Mouse (Mus musculus) regulatory T cell (primary cell): Measurements from ENCODE around the gene Hdac11.

Experiments used
- in situ Hi-C: fragments of 300-600 bp; cut with MboI, MseI; formaldehyde crosslinking; loops from one replicate; pipeline ENCODE4 v1.15.1; 2025; ENCODE audit warnings: high pct_unique_total_duplicates

The Hdac11 gene

DNA sequence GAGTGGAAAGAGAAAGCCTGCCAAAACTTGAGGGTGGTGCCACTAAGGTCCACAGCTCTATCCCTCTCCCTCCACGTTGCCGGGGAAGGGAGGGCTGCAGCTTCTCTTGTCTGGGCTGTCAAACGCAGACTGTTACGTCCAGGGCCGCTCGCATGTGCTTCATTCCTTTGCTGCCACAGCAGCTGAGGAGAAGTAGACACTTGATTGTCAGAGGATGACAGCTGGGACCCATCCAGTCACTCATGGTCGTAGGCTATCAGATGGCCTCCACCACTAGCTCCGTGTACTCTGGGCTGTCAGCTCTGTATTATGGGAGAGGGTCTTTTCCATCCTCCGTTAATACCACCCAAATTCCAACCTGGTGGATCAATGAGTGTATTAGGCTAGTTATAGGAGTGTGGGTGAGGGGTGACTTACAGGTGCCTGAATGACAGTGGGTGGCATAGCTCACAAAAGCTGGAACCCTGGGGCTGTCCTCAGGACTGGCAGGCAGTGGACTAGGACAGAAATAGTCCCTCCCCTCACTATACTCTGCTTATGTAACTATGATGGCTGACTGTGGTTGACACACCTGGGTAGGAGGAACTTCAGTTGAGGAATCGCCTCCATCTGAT is 19.0 kb upstream of the Hdac11 start:
- in situ Hi-C loops = no loop called here

DNA sequence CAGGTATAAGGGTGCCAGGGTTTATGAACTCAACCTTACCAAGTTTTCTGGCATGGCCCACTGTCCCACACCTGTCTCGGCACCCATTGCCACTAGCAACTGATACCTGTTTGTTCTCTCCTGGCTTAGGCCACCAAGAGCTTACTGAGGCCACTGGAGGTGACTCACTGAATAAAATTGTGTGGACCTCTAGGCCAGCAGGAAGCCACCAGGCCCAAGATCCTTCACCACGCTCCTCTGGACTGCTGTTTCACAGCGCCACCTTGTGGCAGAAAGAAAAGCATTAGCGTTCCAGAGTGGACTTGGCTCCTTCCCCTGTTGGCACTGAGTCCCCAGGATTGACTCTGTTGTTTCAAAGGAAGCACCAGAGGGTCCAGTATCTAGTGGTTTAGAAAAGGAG is 16.6 kb upstream of the Hdac11 start:
- in situ Hi-C loops = loop anchor here (5.0 kb wide), 1 partner anchor 43 kb away; no protein-coding TSS in a partner anchor

DNA sequence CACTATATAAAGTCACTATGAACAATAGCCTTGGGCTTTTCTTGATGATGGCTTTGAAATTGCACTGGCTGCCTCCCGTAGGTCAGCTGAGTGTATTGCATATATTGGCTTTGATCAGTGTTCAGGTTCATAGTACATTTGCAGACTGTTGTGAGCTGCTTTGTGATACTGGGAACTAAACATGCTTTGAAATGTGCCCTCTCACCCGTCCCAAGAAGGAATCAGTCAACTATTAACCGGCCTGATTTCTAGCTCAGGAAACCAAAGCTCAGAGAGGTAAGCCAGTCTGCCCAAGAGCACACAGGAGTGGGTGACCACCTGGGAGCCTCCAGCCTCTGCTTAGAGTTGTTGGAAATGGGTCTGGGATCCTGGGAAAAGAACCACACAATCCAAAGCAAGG is 11.4 kb upstream of the Hdac11 start:
- in situ Hi-C loops = no loop called here

DNA sequence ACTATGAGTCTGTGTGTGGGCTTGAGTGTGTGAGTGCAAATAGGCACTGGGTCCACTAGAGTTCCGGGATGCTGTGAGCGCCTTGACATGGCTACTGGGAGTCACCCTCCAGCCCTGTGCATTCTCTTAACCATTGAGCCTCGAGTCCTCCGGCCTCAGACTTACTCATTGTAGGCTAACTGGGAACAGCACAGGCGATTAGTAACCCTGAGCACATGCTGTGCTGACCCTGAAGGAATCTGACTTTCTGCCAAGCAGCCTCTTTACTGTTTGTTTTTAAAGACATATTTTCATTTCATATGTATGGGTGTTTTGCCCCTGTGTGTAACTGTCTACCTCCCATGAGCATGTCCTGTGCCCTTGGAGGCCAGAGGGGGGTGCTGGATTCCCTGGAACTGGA is 10.9 kb upstream of the Hdac11 start:
- in situ Hi-C loops = no loop called here

DNA sequence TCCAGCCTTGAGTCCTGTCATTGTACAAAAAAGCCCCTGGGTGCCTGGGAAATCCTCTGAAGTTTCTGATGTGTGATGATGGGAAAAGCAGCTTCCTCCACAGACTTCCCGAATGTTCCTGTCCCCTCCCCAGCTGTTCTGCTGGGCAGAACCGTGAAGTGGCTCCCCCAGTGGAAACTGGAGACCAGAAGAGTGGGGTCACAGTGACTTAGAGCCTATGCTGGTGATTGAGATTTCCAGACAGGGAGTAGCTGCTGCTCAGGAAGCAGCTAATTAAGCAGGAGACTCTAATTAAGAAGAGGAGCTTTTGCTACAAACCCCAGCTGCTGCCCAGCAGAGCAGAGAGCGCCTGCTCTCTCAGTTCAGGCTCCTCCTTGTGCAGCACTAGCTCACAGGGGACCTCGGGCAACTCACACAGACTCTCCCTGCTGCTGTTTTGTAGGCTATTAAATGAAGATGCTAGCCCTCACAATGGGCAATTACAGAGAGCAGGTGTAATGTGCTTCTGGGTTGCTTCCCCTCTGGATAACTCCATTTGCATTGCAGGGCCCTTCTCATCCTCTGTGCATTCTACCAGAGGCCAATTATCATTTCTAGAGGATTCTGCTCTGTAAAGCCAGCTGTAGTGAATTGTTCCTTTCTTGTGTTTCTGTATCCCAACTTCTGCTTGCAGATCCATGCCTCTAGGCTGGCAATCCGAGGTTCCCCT is 9.9 kb upstream of the Hdac11 start:
- in situ Hi-C loops = no loop called here

DNA sequence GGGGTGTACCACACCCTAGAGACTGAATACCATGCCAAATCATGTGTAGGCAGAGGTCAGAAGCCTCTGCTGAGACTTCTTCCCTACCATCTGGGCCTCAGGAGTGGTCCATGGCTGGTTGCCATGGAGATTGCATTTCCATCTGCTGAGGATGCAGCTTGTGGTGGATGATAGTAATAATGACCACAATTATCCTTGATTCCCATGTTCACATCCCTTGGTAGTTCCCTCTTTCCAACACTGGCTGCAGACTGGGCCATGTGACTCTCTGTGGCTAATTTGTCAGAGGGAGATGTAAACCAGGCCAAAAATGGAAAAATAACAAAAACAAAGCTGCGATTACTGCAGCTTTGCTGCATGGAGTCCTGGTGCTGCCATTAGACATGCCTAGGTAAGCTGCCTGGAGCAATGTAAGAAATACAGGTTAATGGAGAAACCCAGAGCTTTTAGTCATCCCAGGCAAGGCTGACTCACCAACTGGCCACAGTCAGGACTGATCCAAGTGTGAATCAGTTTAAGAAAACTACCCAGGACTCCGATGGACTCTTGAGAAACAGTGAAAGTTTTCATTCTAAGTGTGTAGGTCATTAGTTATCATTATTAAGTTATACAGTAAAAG is 9.2 kb upstream of the Hdac11 start:
- in situ Hi-C loops = no loop called here

DNA sequence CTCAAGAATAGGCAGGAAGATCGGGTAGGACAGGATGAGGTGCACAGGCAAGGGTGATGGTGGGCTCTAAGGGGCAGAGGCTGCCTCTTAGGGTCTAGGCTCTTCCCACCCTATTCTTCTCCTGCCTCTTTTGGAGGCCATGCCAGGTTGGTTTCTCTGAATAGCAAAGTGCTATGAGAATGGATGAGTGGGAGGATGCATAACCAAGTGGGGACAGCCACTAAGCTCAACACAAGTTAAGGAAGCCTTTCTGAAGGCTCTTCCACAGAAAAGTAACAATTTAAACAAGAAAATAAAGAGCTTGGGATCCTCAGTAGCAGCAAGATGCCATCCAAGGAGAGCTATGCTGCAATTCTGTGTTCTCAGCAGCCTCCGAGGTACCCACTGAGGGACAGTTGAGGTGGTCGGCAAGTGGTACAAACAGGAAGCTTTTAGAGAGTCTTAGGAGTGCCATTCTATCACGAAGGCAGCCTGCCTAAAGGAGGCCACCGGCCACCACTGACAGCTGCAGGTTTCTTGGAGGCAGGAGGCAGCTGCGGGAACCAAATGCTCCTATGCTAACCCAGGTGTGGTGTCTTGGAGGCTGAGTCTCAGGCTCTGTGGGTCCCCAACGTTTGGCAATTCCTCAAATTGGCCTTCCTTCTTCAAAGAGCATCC is 3.4 kb upstream of the Hdac11 start:
- in situ Hi-C loops = no loop called here

DNA sequence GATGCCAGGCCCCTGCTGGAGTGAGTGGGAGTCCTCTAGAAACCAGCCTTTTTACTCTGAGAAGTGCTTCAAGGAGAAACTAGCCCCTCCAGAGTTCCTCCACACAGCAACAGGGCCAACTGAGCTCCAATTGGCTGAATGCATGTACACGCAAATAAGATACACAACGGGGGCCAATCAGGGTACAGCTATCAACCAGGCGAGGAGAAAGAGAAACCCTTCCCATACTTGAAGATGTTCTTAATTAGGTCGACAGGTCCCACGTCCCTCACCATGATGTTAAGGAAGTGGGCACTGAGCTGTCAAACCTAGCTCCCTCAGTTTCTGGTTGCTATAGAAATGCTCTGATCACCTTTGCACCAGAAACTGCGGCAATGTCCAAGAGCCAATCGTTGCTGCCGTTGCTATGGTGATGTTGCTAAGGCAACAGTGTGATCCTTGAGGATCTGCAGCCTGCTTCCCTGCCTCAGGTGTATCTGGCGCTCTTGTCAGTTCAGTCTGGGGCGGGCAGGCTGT is 2.9 kb upstream of the Hdac11 start:
- in situ Hi-C loops = no loop called here

DNA sequence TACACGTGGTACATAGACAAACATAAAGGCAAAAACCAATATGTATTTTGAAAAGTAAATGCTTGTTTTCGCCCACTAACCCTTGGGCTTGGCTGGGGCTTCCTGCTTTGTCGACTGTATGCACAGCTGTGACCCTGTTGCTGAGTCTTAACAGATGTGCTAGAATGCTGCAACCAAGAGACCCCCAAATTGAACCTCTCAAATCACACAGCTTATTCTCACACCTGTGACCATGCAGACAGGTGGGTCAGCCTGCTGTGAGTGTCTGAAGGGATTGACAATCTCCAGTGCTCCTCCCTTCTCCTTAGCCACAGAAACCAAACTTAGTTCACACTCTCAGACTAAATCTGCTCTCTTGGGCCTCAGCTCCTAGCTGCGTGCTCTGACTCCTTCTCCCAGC is 1.8 kb upstream of the Hdac11 start:
- in situ Hi-C loops = no loop called here

DNA sequence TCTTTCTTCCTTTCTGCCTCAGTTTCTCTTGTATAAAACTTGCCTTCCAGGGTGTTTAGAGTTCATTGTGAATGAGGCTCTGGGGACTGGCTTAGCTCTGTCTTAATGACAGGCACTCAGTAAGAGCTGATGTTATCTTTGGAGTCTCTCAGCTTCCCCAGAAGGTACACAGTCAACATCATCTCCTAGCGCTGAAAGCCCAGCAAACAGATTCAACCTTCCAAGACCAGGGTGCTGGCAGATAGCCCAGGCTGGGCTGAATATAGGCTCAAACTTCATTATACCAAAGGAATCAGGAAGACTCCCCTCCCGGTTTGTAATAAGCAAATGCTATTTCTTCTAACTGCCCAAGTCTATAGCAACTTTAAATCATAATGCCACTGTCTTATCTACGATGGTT is 1.2 kb upstream of the Hdac11 start:
- in situ Hi-C loops = no loop called here

DNA sequence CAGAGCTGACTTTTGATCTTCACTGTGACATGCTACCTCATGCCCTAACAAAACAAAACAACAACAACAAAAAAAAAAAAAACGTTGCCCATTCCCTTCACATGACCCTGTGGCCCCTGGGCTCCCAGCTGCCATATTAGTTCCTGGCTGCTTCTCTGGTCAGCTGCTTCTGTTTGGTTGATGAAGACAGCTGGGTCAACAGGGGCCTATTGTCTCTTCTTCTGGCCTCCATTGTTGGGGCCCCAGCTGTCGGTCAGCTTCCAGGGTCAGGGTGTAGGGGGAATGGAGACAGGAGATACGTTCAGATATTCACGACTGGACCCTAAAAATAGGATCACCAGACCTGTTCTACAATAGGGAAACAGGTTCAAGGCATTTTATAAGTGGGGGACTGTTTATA is 403 bp upstream of the Hdac11 start:
- in situ Hi-C loops = no loop called here

DNA sequence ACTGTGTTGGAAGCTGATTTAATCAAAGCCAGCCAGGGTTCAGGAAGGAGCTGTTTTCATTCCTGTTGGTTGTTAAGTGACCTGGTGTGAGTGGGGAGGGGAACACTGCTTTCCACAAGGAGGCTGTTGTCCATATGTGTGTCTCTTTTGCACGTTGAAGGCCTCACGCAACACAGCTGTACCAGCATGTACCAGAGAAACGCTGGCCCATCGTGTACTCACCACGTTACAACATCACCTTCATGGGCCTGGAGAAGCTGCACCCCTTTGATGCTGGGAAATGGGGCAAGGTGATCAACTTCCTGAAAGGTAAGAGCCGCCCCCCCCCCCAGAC is 739 bp downstream of the Hdac11 start:
- in situ Hi-C loops = no loop called here

DNA sequence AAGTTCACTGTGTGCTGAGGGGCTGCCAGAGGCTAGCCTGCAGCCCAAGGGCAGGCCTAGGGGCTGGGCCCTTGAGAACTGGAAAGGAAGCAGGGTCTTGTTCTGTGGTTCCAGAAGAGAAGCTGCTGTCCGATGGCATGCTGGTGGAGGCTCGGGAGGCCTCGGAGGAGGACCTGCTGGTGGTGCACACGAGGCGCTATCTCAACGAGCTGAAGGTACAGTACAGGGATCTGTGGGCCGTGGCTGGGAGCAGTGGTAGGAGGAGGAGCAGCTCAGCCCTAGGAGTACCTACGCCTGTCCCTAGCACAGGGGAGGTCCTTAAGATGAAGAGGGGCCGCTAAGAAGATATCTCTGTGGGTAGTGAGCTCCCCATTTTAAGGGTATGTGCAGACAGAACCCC is 2.6 kb downstream of the Hdac11 start:
- in situ Hi-C loops = no loop called here

DNA sequence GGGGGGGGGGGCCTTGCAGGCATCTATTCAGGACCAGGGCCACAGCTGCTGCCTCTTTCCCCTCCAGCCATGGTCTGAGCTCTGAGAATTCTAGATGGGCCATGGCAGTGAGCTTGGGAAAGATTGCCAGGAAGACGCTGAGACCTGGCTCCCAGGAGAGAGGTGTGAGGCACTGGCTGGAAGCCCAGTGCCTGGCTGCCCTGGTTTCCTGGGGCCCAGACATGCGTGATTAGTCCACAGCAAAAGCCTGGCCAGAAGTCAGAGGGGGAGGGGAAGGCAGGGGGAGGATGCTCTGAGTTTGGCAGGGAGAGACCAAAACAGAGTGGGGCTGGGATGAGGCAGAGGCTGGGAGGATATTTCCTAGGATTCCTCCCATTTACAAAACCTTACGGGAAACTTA is 3.9 kb downstream of the Hdac11 start:
- in situ Hi-C loops = no loop called here

DNA sequence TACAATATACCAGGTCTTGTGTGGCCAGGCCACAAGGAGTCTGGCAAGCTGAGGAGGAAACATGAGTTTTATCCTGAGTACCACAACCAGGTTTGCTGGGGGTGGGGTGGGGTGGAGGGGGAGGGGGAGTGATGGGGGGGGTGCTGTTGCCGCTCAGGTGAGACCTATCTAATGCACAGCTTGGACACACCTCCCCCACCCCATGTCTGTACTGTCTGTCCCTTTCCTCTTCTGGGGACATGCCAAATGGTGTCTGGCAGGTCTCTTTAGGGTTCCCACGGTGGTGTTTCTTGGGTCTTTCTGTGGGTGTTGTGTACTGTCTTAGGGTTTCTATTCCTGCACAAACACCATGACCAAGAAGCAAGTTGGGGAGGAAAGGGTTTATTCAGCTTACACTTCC is 4.5 kb downstream of the Hdac11 start:
- in situ Hi-C loops = no loop called here

DNA sequence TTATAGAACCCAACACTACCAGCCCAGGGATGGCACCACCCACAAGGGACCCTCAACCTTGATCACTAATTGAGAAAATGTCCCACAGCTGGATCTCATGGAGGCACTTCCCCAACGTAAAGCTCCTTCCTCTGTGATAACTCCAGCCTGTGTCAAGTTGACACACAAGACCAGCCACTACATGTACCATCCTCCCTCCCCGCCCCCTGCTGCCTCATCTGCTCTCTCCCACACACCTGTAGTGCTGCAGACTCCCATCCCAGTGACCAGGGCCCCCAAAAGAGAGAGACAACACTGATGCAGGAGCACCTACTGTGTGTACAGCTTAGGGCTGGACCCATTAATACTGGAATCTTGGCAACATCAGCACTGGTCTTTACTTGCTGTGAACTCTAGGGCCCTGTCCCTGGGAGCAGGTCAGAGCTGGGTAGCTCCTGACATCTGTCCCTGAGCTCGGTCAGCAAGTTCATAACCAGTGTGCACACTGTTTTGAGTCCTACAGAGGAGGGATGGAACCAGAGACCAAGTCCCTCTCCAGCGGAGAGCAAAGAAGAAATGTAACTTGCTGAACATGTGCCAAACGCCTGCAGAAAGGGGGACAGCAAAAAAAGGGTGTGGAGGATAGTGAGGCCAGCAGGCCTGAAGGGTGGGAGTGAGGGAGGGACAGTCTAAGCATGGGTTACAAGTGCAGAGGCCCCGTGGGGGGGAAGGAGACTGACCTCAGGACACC is 5.2 kb downstream of the Hdac11 start:
- in situ Hi-C loops = no loop called here

DNA sequence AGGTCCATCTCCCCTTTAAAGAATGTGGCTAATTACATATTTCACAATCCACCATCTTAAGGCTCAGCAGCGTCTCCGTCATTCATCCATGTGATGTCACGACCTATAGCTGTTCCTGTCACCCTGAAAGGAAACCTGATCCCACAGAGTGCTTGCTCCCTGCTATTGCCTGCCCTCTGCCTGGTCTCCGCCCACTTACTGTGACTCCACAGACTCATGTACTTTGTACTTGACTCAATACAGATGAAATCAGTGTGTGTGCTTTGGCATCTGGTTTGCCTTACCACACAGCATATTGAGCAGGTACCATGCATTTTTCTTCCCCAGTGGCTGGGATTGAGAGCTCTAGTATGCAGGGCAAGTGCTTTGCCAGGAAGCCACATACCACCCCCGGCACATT is 5.8 kb downstream of the Hdac11 start:
- in situ Hi-C loops = no loop called here

DNA sequence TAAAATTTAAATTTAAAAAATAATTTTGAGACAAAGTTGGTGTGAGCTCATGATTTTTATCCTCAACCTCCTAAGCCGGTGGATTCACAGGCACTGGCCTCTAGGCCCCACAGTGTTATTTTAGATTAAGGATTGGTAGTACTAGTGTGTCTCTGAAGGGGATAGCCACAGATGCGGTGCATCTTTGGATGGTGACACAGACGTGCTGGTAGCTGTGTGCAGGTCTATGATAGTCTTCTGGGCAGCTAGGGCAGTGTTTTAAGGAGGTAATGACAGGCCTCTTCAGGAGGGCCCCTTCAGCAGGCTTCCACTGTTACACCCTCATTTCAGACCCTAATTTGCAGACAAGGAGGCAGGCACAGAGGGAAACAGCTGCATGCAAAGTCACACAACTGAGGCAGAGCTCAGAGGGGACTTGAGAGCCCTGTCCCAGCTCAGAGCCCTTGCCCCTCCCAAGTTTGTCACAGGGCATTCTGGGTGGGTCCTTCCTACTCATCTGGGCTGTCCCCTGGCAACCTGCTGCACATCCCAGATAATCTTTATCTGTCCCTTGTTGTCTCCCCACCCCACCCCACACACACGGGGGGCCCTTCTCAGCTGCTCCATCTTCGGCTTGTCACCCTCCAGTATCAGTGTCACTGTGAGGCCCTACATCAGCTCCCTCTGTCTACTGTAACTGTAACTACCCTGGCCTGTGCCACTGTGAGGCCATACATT is 6.9 kb downstream of the Hdac11 start:
- in situ Hi-C loops = no loop called here

DNA sequence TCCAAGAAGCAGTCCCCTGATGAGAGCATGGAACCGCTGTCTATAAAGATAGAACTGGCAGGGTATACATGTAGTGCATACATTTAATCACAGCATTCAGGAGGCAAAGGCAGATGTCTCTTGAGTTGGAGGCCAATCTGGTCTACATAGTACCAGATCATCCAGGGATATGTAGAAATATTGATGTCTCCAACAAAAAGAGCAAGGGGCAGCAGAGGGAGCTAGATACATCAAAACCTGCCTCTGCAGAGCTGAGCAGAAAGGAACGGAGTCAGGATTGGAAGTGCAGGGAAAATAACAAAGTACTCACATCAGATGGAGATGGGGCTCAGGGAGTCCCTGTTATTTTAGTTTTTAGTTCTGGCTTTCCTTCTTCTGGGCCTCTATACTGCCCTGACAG is 8.1 kb downstream of the Hdac11 start:
- in situ Hi-C loops = no loop called here

DNA sequence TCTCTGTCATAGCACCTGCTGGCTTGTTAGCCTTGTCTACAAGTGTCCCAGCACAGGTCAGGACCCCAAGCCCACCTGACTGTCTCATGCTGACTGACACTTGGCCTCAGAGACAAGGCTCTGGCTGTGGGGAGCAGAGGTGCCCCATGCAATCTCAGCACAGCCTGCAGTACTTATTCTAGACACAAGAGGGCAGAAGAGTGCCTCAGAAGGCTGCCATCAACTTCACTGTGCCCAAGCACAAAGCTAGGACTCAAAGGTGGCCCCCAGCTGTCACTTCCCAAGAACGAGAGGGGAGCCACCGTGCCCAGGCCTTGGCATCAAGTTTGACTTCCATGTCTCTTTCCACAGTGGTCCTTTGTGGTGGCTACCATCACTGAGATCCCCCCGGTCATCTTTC is 8.7 kb downstream of the Hdac11 start:
- in situ Hi-C loops = no loop called here

DNA sequence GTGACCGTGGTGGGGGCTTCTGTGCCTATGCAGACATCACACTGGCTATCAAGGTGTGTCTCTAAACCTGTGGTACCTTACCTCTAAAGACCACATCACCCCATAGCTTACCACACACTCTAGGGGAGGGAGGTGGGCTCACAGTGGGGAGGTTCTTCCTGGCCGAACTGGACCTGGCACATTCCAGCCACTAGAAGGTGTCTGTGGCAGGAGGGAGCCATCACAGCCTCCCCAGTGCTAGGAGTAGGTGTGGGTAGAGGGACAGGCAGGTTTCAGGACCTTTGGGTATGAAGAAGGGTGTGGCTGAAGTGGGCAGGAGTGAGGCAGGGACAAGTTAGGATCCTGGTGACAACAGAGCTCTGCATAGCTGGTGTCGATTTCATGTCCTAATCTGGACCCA is 11.4 kb downstream of the Hdac11 start:
- in situ Hi-C loops = no loop called here
